In genomic region chr11:20741201-20742100, GRCm38 (mm10) we compare ENCODE assay signal across 8 mouse cellular contexts. TPM values are rescaled to one million over a fixed set of nuclear protein-coding genes. Genes with fewer than 3 reads are reported as not detected.
A peak's percentile ranks its signal among the peaks of the same experiment; 100 is the strongest.
DNase-seq lines count a peak whose midpoint lies in the region; ATAC-seq lines count a peak whose summit lies in the region.

Aftph (minus strand) TSS chr11:20741589.

- peak within 1 kb of the TSS; percentile 90 for H3K9ac ChIP-seq in hindbrain, embryonic 14.5 days

- ATAC-seq in hindbrain, embryonic 14.5 days (ENCODE audit: low FRiP score) = peak; percentile 99

- peaks cover 8% of the 10 kb centered on the region; the same call in 1 of the 2 replicates for H3K4me1 ChIP-seq in hindbrain, embryonic 14.5 days (replicated peaks; ENCODE audit: control insufficient read depth, insufficient read depth, low read length)

- H3K27me3 ChIP-seq in hindbrain, embryonic 14.5 days (ENCODE audit: control insufficient read depth, insufficient read depth, low read length) = no peaks in the 10 kb centered on the region

- DNase-seq in R1 (ENCODE audit: low read depth, low spot score) = peak; percentile 98
- DNase-seq in cerebellum, postnatal 25 days = peak; percentile 99
- DNase-seq in frontal cortex, postnatal 25 days (ENCODE audit: low spot score in 2 of 2) = peak; percentile 90 to 96
- peak; percentile 98 for DNase-seq in hindbrain, embryonic 14.5 days (ENCODE audit: low spot score)
- peak; percentile 97 to 98 for DNase-seq in layer of hippocampus, postnatal 36 days
- peak; percentile 98 for DNase-seq in lung, postnatal 36 days
- peak; percentile 100 for DNase-seq in retina, postnatal 1 day
- peak; percentile 89 to 96 for DNase-seq in urinary bladder, adult 18-20 months (ENCODE audit: low spot score in 2 of 2)

- no peaks in the 10 kb centered on the region for H3K36me3 ChIP-seq in hindbrain, embryonic 14.5 days (replicated peaks; ENCODE audit: control insufficient read depth, insufficient read depth)

- under 1% methylated on average over 55 of the region's 81 CpGs for WGBS in hindbrain, embryonic 14.5 days

- peak within 1 kb of the TSS; percentile 98 for H3K4me3 ChIP-seq in hindbrain, embryonic 14.5 days (replicated peaks; ENCODE audit: low read length)

- H3K27ac ChIP-seq in hindbrain, embryonic 14.5 days = peak within 1 kb of the TSS; percentile 97

- H3K4me2 ChIP-seq in hindbrain, embryonic 14.5 days (replicated peaks) = peak within 1 kb of the TSS; percentile 94

- H3K9me3 ChIP-seq in hindbrain, embryonic 14.5 days (ENCODE audit: control insufficient read depth, low read length) = no peaks in the 10 kb centered on the region

RNA-seq across cellular contexts. Expression of gene Aftph, which starts in this region (rescaled TPM):
- 37.4 and 38.2 TPM in 2 replicates for polyA plus RNA-seq in hindbrain, embryonic 14.5 days (2014; fragmentation: Nextera tagmentation; extraction: Ambion mirVana)
- 10 to 100 TPM; 81.5 to 82.5 TPM for total RNA-seq in layer of hippocampus, postnatal 36 days (2021)

Comparison
In these comparisons a context has a peak if more than half of its experiments do, and no peak if none do; other contexts are left out.
1. Peak in every context shown above with its lines: DNase-seq, ATAC-seq, H3K4me3 ChIP-seq and H3K27ac ChIP-seq.